18 mouse cellular contexts compared by ENCODE assay signal in the genomic region with DNA sequence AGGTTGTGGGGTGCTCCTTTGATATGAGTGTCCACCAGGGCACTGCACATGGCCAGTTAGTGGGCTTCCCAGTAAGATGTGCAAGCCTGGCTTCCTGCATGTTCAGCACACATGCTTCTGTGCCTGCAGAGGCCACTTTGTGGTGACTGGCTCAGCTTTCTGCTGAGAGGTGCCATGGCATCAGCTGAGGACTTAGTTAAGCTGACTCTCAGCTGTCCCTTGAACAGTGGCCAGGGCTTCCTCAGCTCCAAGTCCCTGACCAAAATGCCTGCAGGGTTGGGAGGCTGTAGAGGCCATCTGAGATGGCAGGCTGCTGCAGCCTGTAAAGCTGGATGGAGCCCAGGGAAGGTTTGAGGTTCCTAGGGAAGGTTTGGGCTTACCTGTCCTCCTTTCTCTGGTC. TPM values are rescaled to one million over a fixed set of nuclear protein-coding genes. Genes with fewer than 3 reads are reported as not detected.
DNase-seq lines count a peak whose midpoint lies in the region; ATAC-seq and TF ChIP-seq lines count a peak whose summit lies in the region.
"Had no signal": no experiment of that assay in that cellular context is flagged by ENCODE, and none has a peak within 500 bp of the region (broad histone marks: within the 10 kb centered on the region; RNA-seq: fewer than 3 reads in every experiment).

No protein-coding gene starts in this region.

- H3K9ac ChIP-seq in midbrain, postnatal 0 days (replicated peaks; ENCODE audit: low read length, poor library complexity, severe bottlenecking), result no peak overlapping the region
- no peak overlapping the region for H3K9ac ChIP-seq in midbrain, embryonic 14.5 days (replicated peaks; ENCODE audit: low read length)
- no peak overlapping the region for H3K9ac ChIP-seq in midbrain, embryonic 11.5 days (ENCODE audit: low read length)
- H3K9ac ChIP-seq: hindbrain, embryonic 14.5 days; liver, postnatal 0 days; neural tube, embryonic 13.5 days; stomach, embryonic 15.5 days had no signal

- H3K4me1 ChIP-seq in midbrain, postnatal 0 days (ENCODE audit: insufficient read depth, low read length), result 0 out of 2 replicates have a peak, but pooled peaks cover 3% of the 10 kb centered on the region
- H3K4me1 ChIP-seq in midbrain, embryonic 14.5 days (ENCODE audit: control insufficient read depth, insufficient read depth, low read length), result no peaks in the 10 kb centered on the region
- no peaks in the 10 kb centered on the region for H3K4me1 ChIP-seq in midbrain, embryonic 11.5 days (ENCODE audit: control insufficient read depth, insufficient read depth, low read length)
- H3K4me1 ChIP-seq: limb, embryonic 10.5 days had no signal

- no peak for TF ChIP-seq CTCF in midbrain, postnatal 0 days (IDR thresholded peaks at IDR 0.05)

- DNase-seq in midbrain, postnatal 0 days (ENCODE audit: low spot score), result peak; percentile 38
- no peak for DNase-seq in midbrain, embryonic 14.5 days
- DNase-seq in cerebellum, adult 9-11 months, result peak; percentile 90
- peak; percentile 41 for DNase-seq in gastrocnemius, postnatal 10 days
- DNase-seq in ovary, postnatal 14 days (ENCODE audit: low spot score), result no peak
- no peak for DNase-seq in adipocyte (ENCODE audit: low spot score)
- no peak for DNase-seq in midbrain, embryonic 11.5 days (ENCODE audit: low spot score, missing footprints)
- DNase-seq: heart, postnatal 36 days; kidney, adult 8-10 months; kidney, postnatal 14 days; liver, postnatal 0 days; right cerebral cortex, postnatal 14 days; thymus, adult 18-20 months had no signal

- no peak for ATAC-seq in midbrain, postnatal 0 days (ENCODE audit: low FRiP score)
- ATAC-seq in midbrain, embryonic 14.5 days (ENCODE audit: low FRiP score, low TSS enrichment), result no peak
- ATAC-seq in midbrain, embryonic 11.5 days (ENCODE audit: low FRiP score), result no peak
- ATAC-seq: liver, postnatal 0 days had no signal

- no peaks in the 10 kb centered on the region for H3K27me3 ChIP-seq in midbrain, postnatal 0 days (ENCODE audit: insufficient read depth, low read length)
- no peaks in the 10 kb centered on the region for H3K27me3 ChIP-seq in midbrain, embryonic 14.5 days (ENCODE audit: control insufficient read depth, insufficient read depth, low read length)
- H3K27me3 ChIP-seq in midbrain, embryonic 11.5 days (ENCODE audit: control insufficient read depth, insufficient read depth, low read length), result no peaks in the 10 kb centered on the region
- H3K27me3 ChIP-seq: neural tube, embryonic 13.5 days; stomach, embryonic 15.5 days had no signal

- H3K9me3 ChIP-seq in midbrain, postnatal 0 days (ENCODE audit: low read length), result no peaks in the 10 kb centered on the region
- H3K9me3 ChIP-seq in midbrain, embryonic 14.5 days (ENCODE audit: control insufficient read depth, low read length), result no peaks in the 10 kb centered on the region
- H3K9me3 ChIP-seq in midbrain, embryonic 11.5 days (ENCODE audit: control insufficient read depth, low read length), result no peaks in the 10 kb centered on the region
- H3K9me3 ChIP-seq: limb, embryonic 10.5 days; neural tube, embryonic 13.5 days; stomach, embryonic 15.5 days had no signal

- H3K4me3 ChIP-seq in midbrain, postnatal 0 days (ENCODE audit: low read depth, low read length), result no peak overlapping the region
- no peak overlapping the region for H3K4me3 ChIP-seq in midbrain, embryonic 14.5 days (replicated peaks; ENCODE audit: low read depth, low read length)
- no peak overlapping the region for H3K4me3 ChIP-seq in midbrain, embryonic 11.5 days (ENCODE audit: low read depth, low read length)
- H3K4me3 ChIP-seq: layer of hippocampus, adult 2 months; limb, embryonic 10.5 days; neural tube, embryonic 13.5 days; stomach, embryonic 15.5 days had no signal

- H3K36me3 ChIP-seq in midbrain, postnatal 0 days (ENCODE audit: insufficient read depth, low read length), result no peaks in the 10 kb centered on the region
- H3K36me3 ChIP-seq in midbrain, embryonic 14.5 days (ENCODE audit: control insufficient read depth, insufficient read depth, low read length), result no peaks in the 10 kb centered on the region
- no peaks in the 10 kb centered on the region for H3K36me3 ChIP-seq in midbrain, embryonic 11.5 days (ENCODE audit: control insufficient read depth, insufficient read depth, low read length)
- H3K36me3 ChIP-seq: limb, embryonic 10.5 days; neural tube, embryonic 13.5 days had no signal

- H3K27ac ChIP-seq in midbrain, postnatal 0 days (ENCODE audit: low read depth, low read length), result no peak overlapping the region
- no peak overlapping the region for H3K27ac ChIP-seq in midbrain, embryonic 14.5 days (replicated peaks; ENCODE audit: low read depth, low read length)
- no peak overlapping the region for H3K27ac ChIP-seq in midbrain, embryonic 11.5 days (ENCODE audit: low read depth, low read length)
- H3K27ac ChIP-seq: hindbrain, embryonic 14.5 days; layer of hippocampus, adult 2 months; limb, embryonic 10.5 days; neural tube, embryonic 13.5 days; stomach, embryonic 15.5 days had no signal

- H3K4me2 ChIP-seq in midbrain, postnatal 0 days (ENCODE audit: low read depth, low read length, poor library complexity, severe bottlenecking), result no peak overlapping the region
- no peak overlapping the region for H3K4me2 ChIP-seq in midbrain, embryonic 14.5 days (ENCODE audit: low read length)
- H3K4me2 ChIP-seq in midbrain, embryonic 11.5 days, result no peak overlapping the region
- H3K4me2 ChIP-seq: hindbrain, embryonic 14.5 days; neural tube, embryonic 13.5 days; stomach, embryonic 15.5 days had no signal

RNA-seq across cellular contexts. Expression of gene Inpp5a, which starts 19.1 kb away (rescaled TPM):
- total RNA-seq in midbrain, postnatal 0 days (2014; rRNA removed), result 15.1 and 20.9 TPM in 2 replicates
- polyA plus RNA-seq in midbrain, postnatal 0 days (2015; fragmentation: Nextera tagmentation; extraction: Ambion mirVana), result 20.4 and 21.2 TPM in 2 replicates
- 21.0 and 23.0 TPM in 2 replicates for polyA plus RNA-seq in midbrain, embryonic 14.5 days (2014; fragmentation: Nextera tagmentation; extraction: Ambion mirVana)
- 10 to 100 TPM; 52.5 to 53.3 TPM for total RNA-seq in gastrocnemius, postnatal 10 days (2021)
- 23.2 and 25.2 TPM in 2 replicates for polyA plus RNA-seq in midbrain, embryonic 11.5 days (2014; fragmentation: Nextera tagmentation; extraction: Ambion mirVana)

Comparison
In these comparisons a context has a peak if more than half of its experiments do, and no peak if none do; other contexts are left out.
1. DNase-seq: peak in midbrain, postnatal 0 days (single experiment), cerebellum, adult 9-11 months (single experiment) and gastrocnemius, postnatal 10 days (single experiment); none in midbrain, embryonic 14.5 days (single experiment), ovary, postnatal 14 days (single experiment), adipocyte (single experiment) and midbrain, embryonic 11.5 days (single experiment).